Mouse (Mus musculus): ENCODE measurements around the gene Apex1.

GRCm38 (mm10) chr14:50938940-50939339 is 14.2 kb downstream of the Apex1 start:
- TF ChIP-seq CTCF (IDR thresholded peaks at IDR 0.05; ENCODE audit: low read depth, low read length) (no peak), TAL1 (conservative IDR thresholded peaks at IDR 0.05; ENCODE audit: low read depth, low read length) (no peak)

Measured in G1E (cell line).